Mouse (Mus musculus): ENCODE results near the gene Sprr2b. TPM values are rescaled to one million over a fixed set of nuclear protein-coding genes. Genes with fewer than 3 reads are reported as not detected.

Sprr2b gene
- not detected for total RNA-seq (2023)

GRCm38 (mm10) chr3:92316320-92316719 lies at the start of gene Sprr2b:
Gene Sprr2b, plus strand, starts transcription at chr3:92316620.

GRCm38 (mm10) chr3:92285101-92285500 lies 31.3 kb upstream of the Sprr2b start, which contains the start of gene Sprr2a3:
Gene Sprr2a3, plus strand, starts transcription at chr3:92285417.

GRCm38 (mm10) chr3:92338840-92339239 lies 22.4 kb downstream of the Sprr2b start, which contains the start of gene Sprr2d:
Gene Sprr2d, plus strand, starts transcription at chr3:92339140.

GRCm38 (mm10) chr3:92351843-92352242 lies 35.4 kb downstream of the Sprr2b start, which contains the start of gene Sprr2e:
Gene Sprr2e, plus strand, starts transcription at chr3:92352143.

GRCm38 (mm10) chr3:92364887-92365286 lies 48.5 kb downstream of the Sprr2b start, which contains the start of gene Sprr2f:
Gene Sprr2f, plus strand, starts transcription at chr3:92365187.

Other genes starting within 250 kb of the Sprr2b start
- not detected for gene Lor, start 233.5 kb upstream of the Sprr2b start, total RNA-seq (2023)
- gene Prr9, start 192.7 kb upstream of the Sprr2b start, total RNA-seq (2023): not detected
- gene Lelp1, start 173.9 kb upstream of the Sprr2b start, total RNA-seq (2023): not detected
- gene Sprr2a1, start 100.8 kb upstream of the Sprr2b start, total RNA-seq (2023): not detected
- gene Sprr2a2, start 100.7 kb upstream of the Sprr2b start, total RNA-seq (2023): not detected
- not detected for gene Sprr2a3, start 31.2 kb upstream of the Sprr2b start, total RNA-seq (2023)
- gene Sprr2d, start 22.5 kb downstream of the Sprr2b start, total RNA-seq (2023): not detected
- gene Sprr2e, start 35.5 kb downstream of the Sprr2b start, total RNA-seq (2023): not detected
- gene Sprr2f, start 48.6 kb downstream of the Sprr2b start, total RNA-seq (2023): not detected
- gene Sprr2h, start 69.1 kb downstream of the Sprr2b start, total RNA-seq (2023): not detected
- not detected for gene Sprr2i, start 91.4 kb downstream of the Sprr2b start, total RNA-seq (2023)
- gene Sprr2j-ps, start 101.5 kb downstream of the Sprr2b start, total RNA-seq (2023): not detected
- gene Gm9774, start 112.8 kb downstream of the Sprr2b start, total RNA-seq (2023): 4.4 TPM
- not detected for gene Sprr2k, start 116.0 kb downstream of the Sprr2b start, total RNA-seq (2023)
- gene Sprr1b, start 122.2 kb downstream of the Sprr2b start, total RNA-seq (2023): not detected
- gene Sprr3, start 142.1 kb downstream of the Sprr2b start, total RNA-seq (2023): not detected
- not detected for gene Sprr1a, start 169.3 kb downstream of the Sprr2b start, total RNA-seq (2023)
- gene Sprr4, start 183.9 kb downstream of the Sprr2b start, total RNA-seq (2023): not detected
- gene 2310046K23Rik, start 217.9 kb downstream of the Sprr2b start, total RNA-seq (2023): not detected

All from CD4-positive naive resting alpha-beta T cell, adult 57 days (primary cell).